ENCODE assay signal across 9 mouse cellular contexts in genomic region chr9:53772121-53772561, GRCm38 (mm10). TPM values are rescaled to one million over a fixed set of nuclear protein-coding genes. Genes with fewer than 3 reads are reported as not detected.
DNase-seq lines count a peak whose midpoint lies in the region; ATAC-seq and TF ChIP-seq lines count a peak whose summit lies in the region.
"Had no signal": no experiment of that assay in that cellular context is flagged by ENCODE, and none has a peak within 500 bp of the region (broad histone marks: within the 10 kb centered on the region; RNA-seq: fewer than 3 reads in every experiment).

No protein-coding gene starts in this region.

- TF ChIP-seq CTCF in cerebellum, adult 2 months (IDR thresholded peaks at IDR 0.05; ENCODE audit: borderline replicate concordance, insufficient read depth, low read depth, low read length), result no peak
- TF ChIP-seq CTCF in kidney, postnatal 0 days (IDR thresholded peaks at IDR 0.05; ENCODE audit: low read depth), result no peak
- no peak for TF ChIP-seq CTCF in lung, postnatal 0 days (IDR thresholded peaks at IDR 0.05)

- H3K27me3 ChIP-seq in cerebellum, adult 2 months (ENCODE audit: control insufficient read depth, insufficient read depth, low read length), result no peaks in the 10 kb centered on the region
- peaks cover 42% of the 10 kb centered on the region for H3K27me3 ChIP-seq in heart, embryonic 14.5 days (ENCODE audit: control insufficient read depth, insufficient read depth, low read length)
- no peaks in the 10 kb centered on the region for H3K27me3 ChIP-seq in kidney, postnatal 0 days (ENCODE audit: insufficient read depth, low read length)
- H3K27me3 ChIP-seq in lung, postnatal 0 days (replicated peaks; ENCODE audit: insufficient read depth, low read length), result no peaks in the 10 kb centered on the region

- peaks cover 8% of the 10 kb centered on the region; the same call in 1 of the 2 replicates for H3K9me3 ChIP-seq in heart, embryonic 14.5 days (ENCODE audit: control insufficient read depth, low read length)
- no peaks in the 10 kb centered on the region for H3K9me3 ChIP-seq in kidney, postnatal 0 days (replicated peaks; ENCODE audit: low read length)
- no peaks in the 10 kb centered on the region for H3K9me3 ChIP-seq in lung, postnatal 0 days (ENCODE audit: low read length)

- no peak for TF ChIP-seq EP300 in lung, postnatal 0 days (IDR thresholded peaks at IDR 0.05)

- no peaks in the 10 kb centered on the region for H3K36me3 ChIP-seq in heart, embryonic 14.5 days (ENCODE audit: control insufficient read depth, insufficient read depth, low read length)
- H3K36me3 ChIP-seq in kidney, postnatal 0 days (ENCODE audit: insufficient read depth, low read length), result no peaks in the 10 kb centered on the region
- no peaks in the 10 kb centered on the region for H3K36me3 ChIP-seq in lung, postnatal 0 days (ENCODE audit: insufficient read depth, low read length)

- H3K4me3 ChIP-seq in cerebellum, adult 2 months (replicated peaks; ENCODE audit: insufficient read depth, low read depth, low read length), result peak overlapping the region; percentile 42
- peak overlapping the region; percentile 50 to 59 for H3K4me3 ChIP-seq in heart, embryonic 14.5 days (ENCODE audit: control insufficient read depth in 1 of 2, insufficient read depth in 1 of 2, low read depth in 1 of 2, low read length in 2 of 2)
- peak overlapping the region; percentile 54 for H3K4me3 ChIP-seq in kidney, postnatal 0 days (replicated peaks; ENCODE audit: low read depth, low read length)
- peak overlapping the region; percentile 51 for H3K4me3 ChIP-seq in lung, postnatal 0 days (ENCODE audit: low read depth, low read length)

- no peak for TF ChIP-seq POLR2A in cerebellum, adult 2 months (IDR thresholded peaks at IDR 0.05; ENCODE audit: borderline replicate concordance, insufficient read depth, low read length)

- no peaks in the 10 kb centered on the region for H3K4me1 ChIP-seq in cerebellum, adult 2 months (ENCODE audit: control insufficient read depth, insufficient read depth, low read length)
- H3K4me1 ChIP-seq in heart, embryonic 14.5 days (ENCODE audit: control insufficient read depth in 2 of 2, insufficient read depth in 2 of 2, low read length in 2 of 2), result peaks cover 4% of the 10 kb centered on the region in 2 experiments; a peak in 1 of 4 replicates
- H3K4me1 ChIP-seq in kidney, postnatal 0 days (replicated peaks; ENCODE audit: insufficient read depth, low read length), result peaks cover 6% of the 10 kb centered on the region; the same call in 1 of the 2 replicates
- H3K4me1 ChIP-seq in lung, postnatal 0 days (ENCODE audit: insufficient read depth, low read depth, low read length), result peaks cover 12% of the 10 kb centered on the region; the same call in 1 of the 2 replicates

- peak; percentile 24 to 41 for DNase-seq in layer of hippocampus, postnatal 10 days (ENCODE audit: low spot score in 2 of 2)
- DNase-seq in layer of hippocampus, adult 9-10 months (ENCODE audit: low spot score), result no peak
- DNase-seq in cerebellum, adult 2 months, result peak; percentile 60 to 63
- DNase-seq in kidney, postnatal 0 days (ENCODE audit: low spot score), result peak; percentile 35
- no peak for DNase-seq in lung, postnatal 0 days (ENCODE audit: low spot score)
- DNase-seq in right cerebral cortex, postnatal 25 days, result peak; percentile 20
- DNase-seq in c-Kit-positive CD71-positive TER-119-positive erythroid progenitor cells, embryonic 14.5 days (ENCODE audit: low spot score), result no peak

- no peak overlapping the region for H3K27ac ChIP-seq in cerebellum, adult 2 months (ENCODE audit: insufficient read depth, low read length)
- H3K27ac ChIP-seq in heart, embryonic 14.5 days (replicated peaks in 1 of 2; ENCODE audit: control insufficient read depth in 1 of 2, insufficient read depth in 1 of 2, low read depth in 2 of 2, low read length in 2 of 2), result no peak overlapping the region
- H3K27ac ChIP-seq in kidney, postnatal 0 days, result peak overlapping the region; percentile 87
- no peak overlapping the region for H3K27ac ChIP-seq in lung, postnatal 0 days (ENCODE audit: low read length)

- no peak for ATAC-seq in heart, embryonic 14.5 days (ENCODE audit: insufficient number of reproducible peaks, insufficient read depth, low FRiP score, low read depth)
- ATAC-seq in kidney, postnatal 0 days (replicated peaks; ENCODE audit: low FRiP score, low read depth), result peak; percentile 75
- ATAC-seq in lung, postnatal 0 days, result no peak

- peak overlapping the region; percentile 62; the same call in 1 of the 2 replicates for H3K9ac ChIP-seq in heart, embryonic 14.5 days (ENCODE audit: low read length)
- peak overlapping the region; percentile 56 for H3K9ac ChIP-seq in kidney, postnatal 0 days (ENCODE audit: low read depth, low read length)
- H3K9ac ChIP-seq in lung, postnatal 0 days (replicated peaks; ENCODE audit: low read depth), result no peak overlapping the region

- WGBS in cerebellum, adult 2 months, result under 1% methylated on average over 17 of the region's 17 CpGs
- WGBS in heart, embryonic 14.5 days, result 3% methylated on average over 17 of the region's 17 CpGs
- 2% methylated on average over 17 of the region's 17 CpGs for WGBS in kidney, postnatal 0 days
- 4% methylated on average over 17 of the region's 17 CpGs for WGBS in lung, postnatal 0 days

- peak overlapping the region; percentile 98 for H3K4me2 ChIP-seq in heart, embryonic 14.5 days (ENCODE audit: low read length)
- peak overlapping the region; percentile 85 for H3K4me2 ChIP-seq in kidney, postnatal 0 days (ENCODE audit: low read length)
- H3K4me2 ChIP-seq in lung, postnatal 0 days (replicated peaks; ENCODE audit: low read depth, low read length), result peak overlapping the region; percentile 96

RNA-seq across cellular contexts. Expression of gene Slc35f2, which starts 0.8 kb away (rescaled TPM):
- 1 to 10 TPM; 9.4 to 9.8 TPM for total RNA-seq in layer of hippocampus, postnatal 10 days (2021)
- 5.4 and 6.0 TPM in 2 replicates for polyA plus RNA-seq in cerebellum, adult 2 months (2012; rRNA removed)
- polyA plus RNA-seq in heart, embryonic 14.5 days (2014; fragmentation: Nextera tagmentation; extraction: Ambion mirVana), result 0.27 and 0.35 TPM in 2 replicates
- 27.6 and 29.0 TPM in 2 replicates for polyA plus RNA-seq in kidney, postnatal 0 days (2015; fragmentation: Nextera tagmentation; extraction: Ambion mirVana)
- polyA plus RNA-seq in lung, postnatal 0 days (2015; fragmentation: Nextera tagmentation; extraction: Ambion mirVana), result 1.2 TPM in 2 replicates
- total RNA-seq: heart, postnatal 36 days had no signal

Comparison
In these comparisons a context has a peak if more than half of its experiments do, and no peak if none do; other contexts are left out.
1. DNase-seq: peak in layer of hippocampus, postnatal 10 days (2 of 2), cerebellum, adult 2 months (2 of 2), kidney, postnatal 0 days (single experiment) and right cerebral cortex, postnatal 25 days (single experiment); none in layer of hippocampus, adult 9-10 months (single experiment), lung, postnatal 0 days (single experiment) and c-Kit-positive CD71-positive TER-119-positive erythroid progenitor cells, embryonic 14.5 days (single experiment).
2. Peak in every context shown above with its lines, with median percentiles within 50 percentile points of each other: H3K4me3 ChIP-seq and H3K4me2 ChIP-seq.